Mouse (Mus musculus): Measurements from ENCODE around the gene Wnt10b.
"Not testable (repeated sequence)": the region's sequence is repeated elsewhere in the genome, so short reads cannot be mapped to it uniquely, and the experiment has no call there.

Gene Wnt10b

GRCm38 (mm10) chr15:98777762-98778161, at the start of gene Wnt10b:
Gene Wnt10b, minus strand, starts transcription at chr15:98778150.
- in situ Hi-C loops (cut with MseI, MboI) = no loop called here

GRCm38 (mm10) chr15:98827611-98828011, 49.7 kb upstream of the Wnt10b start:
- in situ Hi-C loops (cut with MseI, MboI) = no loop called here

GRCm38 (mm10) chr15:98823434-98823833, 45.5 kb upstream of the Wnt10b start:
- in situ Hi-C loops (cut with MseI, MboI) = no loop called here

GRCm38 (mm10) chr15:98822147-98822546, 44.2 kb upstream of the Wnt10b start:
- in situ Hi-C loops (cut with MseI, MboI) = no loop called here

GRCm38 (mm10) chr15:98821403-98821802, 43.5 kb upstream of the Wnt10b start:
- in situ Hi-C loops (cut with MseI, MboI) = no loop called here

GRCm38 (mm10) chr15:98820937-98821336, 43.0 kb upstream of the Wnt10b start:
- in situ Hi-C loops (cut with MseI, MboI) = no loop called here

GRCm38 (mm10) chr15:98818171-98818570, 40.2 kb upstream of the Wnt10b start:
- in situ Hi-C loops (cut with MseI, MboI) = no loop called here

GRCm38 (mm10) chr15:98812741-98813424, 34.9 kb upstream of the Wnt10b start:
- in situ Hi-C loops (cut with MseI, MboI) = no loop called here

- in situ Hi-C loops (cut with MseI, MboI) = not testable (repeated sequence)
Measured at GRCm38 (mm10) chr15:98810212-98810611, 32.3 kb upstream of the Wnt10b start.

GRCm38 (mm10) chr15:98809390-98809789, 31.4 kb upstream of the Wnt10b start, which contains the start of gene Ddn:
Gene Ddn, minus strand, starts transcription at chr15:98809490.
- in situ Hi-C loops (cut with MseI, MboI) = no loop called here

- in situ Hi-C loops (cut with MseI, MboI) = no loop called here
Measured at GRCm38 (mm10) chr15:98808651-98809134, 30.7 kb upstream of the Wnt10b start.

GRCm38 (mm10) chr15:98807895-98808650, 30.1 kb upstream of the Wnt10b start:
- in situ Hi-C loops (cut with MseI, MboI) = no loop called here

GRCm38 (mm10) chr15:98806809-98807770, 29.1 kb upstream of the Wnt10b start:
- in situ Hi-C loops (cut with MseI, MboI) = no loop called here

GRCm38 (mm10) chr15:98806071-98806808, 28.3 kb upstream of the Wnt10b start:
- in situ Hi-C loops (cut with MseI, MboI) = no loop called here

GRCm38 (mm10) chr15:98805324-98806040, 27.5 kb upstream of the Wnt10b start:
- in situ Hi-C loops (cut with MseI, MboI) = no loop called here

GRCm38 (mm10) chr15:98804054-98804453, 26.1 kb upstream of the Wnt10b start:
- in situ Hi-C loops (cut with MseI, MboI) = no loop called here

GRCm38 (mm10) chr15:98802926-98803325, 25.0 kb upstream of the Wnt10b start:
- in situ Hi-C loops (cut with MseI, MboI) = no loop called here

GRCm38 (mm10) chr15:98799396-98799795, 21.4 kb upstream of the Wnt10b start:
- in situ Hi-C loops (cut with MseI, MboI) = no loop called here

GRCm38 (mm10) chr15:98798903-98799302, 21.0 kb upstream of the Wnt10b start:
- in situ Hi-C loops (cut with MseI, MboI) = no loop called here

- in situ Hi-C loops (cut with MseI, MboI) = no loop called here
Measured at GRCm38 (mm10) chr15:98797835-98798492, 20.0 kb upstream of the Wnt10b start.
